Mouse (Mus musculus): ENCODE data around the gene Pgap2.

Gene Pgap2

DNA sequence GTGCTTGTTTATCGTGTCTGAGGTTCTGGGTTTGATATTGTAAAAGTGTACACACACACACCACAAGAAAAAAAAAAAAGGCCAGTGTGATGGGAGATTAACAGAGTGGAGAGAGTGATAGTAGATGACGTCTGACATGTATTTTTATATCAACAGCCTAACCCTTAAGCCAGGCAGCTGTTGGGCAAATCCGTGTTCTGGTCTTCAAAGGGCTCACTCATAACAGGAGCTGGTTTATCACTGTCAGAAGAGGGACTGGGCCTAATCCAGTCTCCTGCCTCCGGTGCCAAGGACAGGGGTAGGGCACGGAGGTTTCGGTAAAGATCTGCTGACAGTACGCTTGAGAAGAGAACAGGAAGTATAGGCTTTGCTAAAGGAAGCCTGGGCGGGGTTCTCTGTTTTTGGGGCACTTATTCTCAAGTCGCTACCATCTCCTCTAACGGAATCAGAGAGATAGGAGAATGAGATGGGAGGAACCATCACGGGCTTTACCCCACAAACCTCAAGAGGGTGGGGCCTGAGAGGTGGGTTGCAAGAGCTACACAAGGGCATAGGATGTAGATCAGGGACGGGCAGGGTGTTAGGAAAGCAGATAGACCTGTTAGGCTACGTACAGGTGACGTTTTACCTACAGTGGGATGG is 56.5 kb downstream of the Pgap2 start:
- DNase-seq (ENCODE audit: low read depth, low spot score) = peak; percentile 58

DNA sequence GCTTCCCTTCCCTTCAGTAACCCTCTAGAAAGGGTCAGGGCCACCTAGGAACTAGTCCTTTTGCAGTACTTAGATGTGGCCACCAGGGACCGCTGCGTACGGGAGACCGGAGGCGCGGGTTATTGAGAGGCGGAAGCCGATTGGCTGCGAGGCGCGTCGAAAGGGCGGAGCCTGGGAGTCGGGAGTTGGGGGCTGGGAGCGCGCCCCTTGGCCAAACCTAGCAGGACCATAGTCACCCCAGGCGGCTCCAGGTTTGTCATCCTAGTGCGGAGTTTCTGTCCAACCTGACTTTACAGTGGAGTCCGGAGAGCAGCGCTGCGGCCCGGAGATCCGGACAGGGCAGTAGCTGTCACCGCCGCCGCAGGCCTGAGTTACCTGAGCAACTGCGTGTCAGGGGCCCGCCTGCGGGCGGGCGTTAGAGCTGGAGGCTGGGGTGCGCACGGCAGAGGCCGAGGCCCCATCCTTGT is 57.1 kb downstream of the Pgap2 start:
- peak; percentile 92 for DNase-seq (ENCODE audit: low read depth, low spot score)

DNA sequence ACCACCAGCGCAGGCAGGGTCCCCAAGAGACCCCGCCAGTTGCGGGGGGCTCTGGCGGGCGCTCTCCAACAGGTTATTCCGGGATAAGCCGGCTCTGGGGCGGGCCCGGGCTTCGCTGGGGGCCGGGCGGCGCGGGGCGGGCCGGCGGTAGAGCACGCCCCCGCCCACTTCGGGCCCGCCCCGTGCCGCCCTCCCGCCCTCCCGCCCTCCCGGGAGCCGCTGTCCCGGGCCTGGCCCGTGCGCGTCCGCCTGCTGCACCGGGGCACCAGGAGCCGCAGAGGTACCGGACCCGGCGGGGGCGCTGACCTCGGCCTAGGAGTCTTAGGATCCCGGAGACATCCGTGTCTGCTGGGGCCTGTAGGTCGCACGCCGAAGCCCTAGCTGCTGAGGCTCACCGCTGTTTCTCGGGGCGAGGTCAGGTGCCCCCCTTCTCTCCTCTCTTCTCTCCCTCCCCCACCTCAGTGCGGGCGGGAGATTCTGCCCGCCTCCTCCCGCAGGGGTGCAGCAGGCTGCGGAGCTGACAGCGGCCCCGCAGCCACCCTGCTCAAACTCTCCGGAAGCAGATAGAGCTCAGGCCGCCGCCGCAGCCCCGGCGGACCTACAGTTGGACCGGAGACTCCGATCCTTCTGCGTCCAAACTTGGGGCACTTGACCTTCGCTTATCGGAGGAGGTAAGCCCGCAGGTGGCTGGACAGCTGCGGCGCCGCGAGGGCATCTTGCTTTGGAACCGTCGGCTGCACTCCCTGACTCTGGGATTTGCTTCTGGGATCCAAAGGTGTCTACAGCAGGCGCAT is 57.8 kb downstream of the Pgap2 start, which contains the start of gene Stim1:
Gene Stim1 (plus strand): TSS at position 206 of the 794 bp plus-strand sequence.
- DNase-seq (ENCODE audit: low read depth, low spot score) = peak; percentile 68

DNA sequence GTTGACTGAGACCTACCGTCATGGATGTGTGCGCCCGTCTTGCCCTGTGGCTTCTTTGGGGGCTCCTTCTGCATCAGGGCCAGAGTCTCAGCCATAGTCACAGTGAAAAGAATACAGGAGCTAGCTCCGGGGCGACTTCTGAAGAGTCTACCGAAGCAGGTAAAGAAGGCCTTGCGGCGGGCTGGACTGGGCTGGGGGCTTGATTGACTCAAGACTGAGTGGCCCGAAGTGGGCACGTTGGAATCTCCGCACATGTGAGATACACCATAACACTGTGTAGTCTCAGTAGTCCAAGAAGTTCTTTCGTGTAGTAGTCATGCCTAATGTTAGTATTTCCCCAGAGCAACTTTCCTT is 58.4 kb downstream of the Pgap2 start:
- no peak for DNase-seq (ENCODE audit: low read depth, low spot score)

DNA sequence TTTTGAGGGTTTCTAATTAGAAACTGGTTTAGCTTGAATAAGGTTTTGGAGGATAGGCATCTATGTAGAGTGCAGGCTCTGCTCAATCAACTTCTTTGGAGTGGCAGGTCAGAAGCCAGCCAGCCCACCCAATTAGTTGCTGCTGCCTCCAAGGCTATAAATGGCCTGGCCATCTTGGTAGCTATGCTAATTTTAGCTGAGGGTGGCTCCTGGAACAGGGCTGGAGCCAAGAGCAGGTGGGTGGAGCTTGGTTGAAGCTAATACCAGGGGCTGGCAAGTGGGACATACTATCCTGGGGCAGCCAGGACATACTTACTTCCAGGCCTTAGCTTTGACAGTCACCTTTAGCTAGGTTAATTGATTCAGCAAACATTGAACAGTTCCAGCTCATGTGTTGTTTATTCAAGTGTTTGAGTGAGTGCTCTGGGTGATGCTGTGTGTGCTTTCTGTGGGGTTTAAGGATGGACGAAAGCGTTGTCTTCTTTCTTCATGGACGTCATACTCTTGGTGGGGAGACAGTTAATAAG is 62.5 kb downstream of the Pgap2 start:
- no peak for DNase-seq (ENCODE audit: low read depth, low spot score)

DNA sequence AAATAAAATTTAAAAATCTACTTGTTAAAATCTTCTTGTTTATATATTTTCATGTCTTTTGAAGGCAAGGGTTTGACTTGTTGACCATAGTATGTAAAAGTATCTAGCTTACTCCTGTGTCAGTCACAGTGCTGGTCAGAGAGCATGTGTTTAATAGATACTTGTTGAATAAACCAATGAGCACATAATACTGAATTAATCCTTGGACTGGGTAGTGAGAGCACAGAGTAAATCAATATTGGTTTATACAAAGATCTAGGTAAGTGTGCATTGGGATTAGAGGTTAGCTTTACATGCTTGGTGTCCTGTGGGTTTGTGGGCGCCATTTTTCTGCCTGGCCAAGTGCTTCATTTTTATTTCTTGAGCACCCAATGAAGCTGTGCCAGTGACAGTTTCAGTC is 71.4 kb downstream of the Pgap2 start:
- DNase-seq (ENCODE audit: low read depth, low spot score) = no peak

DNA sequence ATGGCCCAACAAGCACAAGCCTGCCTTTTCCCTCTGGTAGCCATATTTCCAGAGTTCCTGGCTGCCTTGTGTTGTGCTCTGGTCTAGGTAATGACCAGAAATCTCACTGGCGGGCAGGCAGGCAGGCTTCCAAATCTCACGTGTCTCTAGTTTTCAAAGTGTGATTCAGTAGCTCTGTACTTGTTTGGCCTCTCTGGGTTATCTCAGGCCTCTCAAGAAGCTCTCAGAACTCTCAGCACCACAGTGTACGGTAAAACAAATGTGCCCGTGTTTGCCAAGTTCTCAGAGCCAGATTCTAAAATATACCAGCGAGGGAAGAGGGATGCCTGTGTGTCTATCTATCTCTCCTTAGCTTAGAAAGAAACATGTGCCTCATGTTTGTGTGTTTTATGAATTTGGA is 72.3 kb downstream of the Pgap2 start:
- no peak for DNase-seq (ENCODE audit: low read depth, low spot score)
